Mouse (Mus musculus): Measurements from ENCODE around the gene Ppy. TPM values are rescaled to one million over a fixed set of nuclear protein-coding genes. Genes with fewer than 3 reads are reported as not detected.

Gene Ppy
- total RNA-seq (2023) = not detected in 2 replicates

GRCm38 (mm10) chr11:102101219-102101618 is at the start of gene Ppy:
TSS of gene Ppy (minus strand) at chr11:102101319.

GRCm38 (mm10) chr11:102145471-102146001 is 44.4 kb upstream of the Ppy start, which contains the start of gene Nags:
TSS of gene Nags (plus strand) at chr11:102145513.

DNA sequence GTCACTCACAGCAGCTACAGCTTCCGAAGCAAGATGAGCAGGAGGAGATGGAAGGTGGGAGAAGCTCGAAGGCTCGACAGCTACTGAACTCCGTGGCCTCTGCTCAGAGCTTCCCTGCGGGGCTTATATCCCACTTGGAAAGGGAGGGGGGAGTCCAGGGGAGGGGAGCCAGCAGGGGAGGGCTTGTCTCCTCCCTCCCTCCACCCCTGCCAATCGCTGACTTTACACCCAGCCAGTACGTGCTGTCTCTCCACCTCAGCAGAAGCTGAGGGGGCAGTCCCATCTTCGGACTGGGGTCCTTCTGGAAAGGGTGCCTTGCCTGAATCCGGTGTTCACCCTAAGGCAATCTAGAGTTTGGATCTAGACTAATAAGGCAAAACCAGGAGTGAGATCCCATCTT is 6.6 kb upstream of the Ppy start, which contains the start of gene Pyy:
Pyy (minus strand) TSS at position 101 of the 400 bp plus-strand sequence.

GRCm38 (mm10) chr11:102087931-102088898 is 12.9 kb downstream of the Ppy start, which contains the start of gene Mpp2:
TSS of gene Mpp2 (minus strand) at chr11:102088515.

Other genes with a start within 250 kb of the Ppy start
- not detected in 2 replicates for gene Meox1, start 206.9 kb downstream of the Ppy start, total RNA-seq (2023)
- not detected in 2 replicates for gene Sost, start 134.3 kb downstream of the Ppy start, total RNA-seq (2023)
- gene Cfap97d1, start 117.0 kb downstream of the Ppy start, total RNA-seq (2023) = not detected in 2 replicates
- gene Dusp3, start 114.3 kb downstream of the Ppy start, total RNA-seq (2023) = 17.3 and 33.2 TPM in 2 replicates
- not detected in 2 replicates for gene Mpp3, start 72.9 kb downstream of the Ppy start, total RNA-seq (2023)
- 10.3 and 15.6 TPM in 2 replicates for gene Cd300lg, start 59.8 kb downstream of the Ppy start, total RNA-seq (2023)
- 0.18 and 0.69 TPM in 2 replicates for gene Mpp2, start 12.8 kb downstream of the Ppy start, total RNA-seq (2023)
- not detected in 2 replicates for gene Pyy, start 6.5 kb upstream of the Ppy start, total RNA-seq (2023)
- not detected in 2 replicates for gene Nags, start 44.2 kb upstream of the Ppy start, total RNA-seq (2023)
- gene Tmem101, start 55.1 kb upstream of the Ppy start, total RNA-seq (2023) = 9.1 and 9.3 TPM in 2 replicates
- 35.9 and 37.7 TPM in 2 replicates for gene Lsm12, start 84.0 kb upstream of the Ppy start, total RNA-seq (2023)
- gene G6pc3, start 88.3 kb upstream of the Ppy start, total RNA-seq (2023) = 14.6 and 15.4 TPM in 2 replicates
- gene Hdac5, start 128.8 kb upstream of the Ppy start, total RNA-seq (2023) = 128 and 209 TPM in 2 replicates
- 5.5 and 8.6 TPM in 2 replicates for gene BC030867, start 147.6 kb upstream of the Ppy start, total RNA-seq (2023)
- not detected in 2 replicates for gene Asb16, start 167.4 kb upstream of the Ppy start, total RNA-seq (2023)
- gene Tmub2, start 183.6 kb upstream of the Ppy start, total RNA-seq (2023) = 50.8 and 64.1 TPM in 2 replicates
- gene Atxn7l3, start 195.3 kb upstream of the Ppy start, total RNA-seq (2023) = 63.5 and 84.5 TPM in 2 replicates
- gene Ubtf, start 218.4 kb upstream of the Ppy start, total RNA-seq (2023) = 55.7 and 64.3 TPM in 2 replicates